Comparison of ENCODE assay signal across 26 mouse cellular contexts in genomic region chr9:48839568-48839967, GRCm38 (mm10).
"Had no signal": no experiment of that assay in that cellular context is flagged by ENCODE, and none has a peak within 500 bp of the region (broad histone marks: within the 10 kb centered on the region; RNA-seq: fewer than 3 reads in every experiment).

No protein-coding gene starts in this region.

- H3K9me3 ChIP-seq: heart, embryonic 10.5 days; heart, embryonic 12.5 days; hindbrain, embryonic 10.5 days; hindbrain, embryonic 13.5 days; hindbrain, embryonic 15.5 days; kidney, embryonic 15.5 days; limb, embryonic 10.5 days; limb, embryonic 12.5 days; liver, embryonic 13.5 days; liver, embryonic 15.5 days had no signal

- H3K36me3 ChIP-seq: heart, embryonic 10.5 days; heart, embryonic 12.5 days; hindbrain, embryonic 10.5 days; hindbrain, embryonic 13.5 days; hindbrain, embryonic 15.5 days; kidney, embryonic 15.5 days; limb, embryonic 10.5 days; limb, embryonic 12.5 days; liver, embryonic 13.5 days; liver, embryonic 15.5 days had no signal

- H3K27ac ChIP-seq: gastrocnemius, adult 2 months; heart, embryonic 10.5 days; hindbrain, embryonic 10.5 days; hindbrain, embryonic 15.5 days; hindbrain, postnatal 0 days; kidney, embryonic 15.5 days; kidney, postnatal 0 days; left cerebral cortex, adult 2 months; limb, embryonic 10.5 days; limb, embryonic 12.5 days; liver, embryonic 13.5 days; liver, embryonic 15.5 days had no signal

- DNase-seq: gastrocnemius, adult 2 months; gastrocnemius, postnatal 10 days; heart, adult 18-20 months; heart, postnatal 10 days; heart, postnatal 4 days; kidney, adult 11 months; kidney, adult 2 months; kidney, adult 9 months; kidney, postnatal 14 days; kidney, postnatal 36 days; liver; liver, embryonic 13.5 days had no signal

- H3K4me2 ChIP-seq: heart, embryonic 12.5 days; hindbrain, embryonic 13.5 days; hindbrain, embryonic 15.5 days; kidney, embryonic 15.5 days; limb, embryonic 12.5 days; liver, embryonic 11.5 days; liver, embryonic 13.5 days; liver, embryonic 15.5 days had no signal

- H3K4me3 ChIP-seq: gastrocnemius, adult 2 months; heart, embryonic 10.5 days; heart, embryonic 12.5 days; hindbrain, embryonic 10.5 days; hindbrain, embryonic 13.5 days; hindbrain, embryonic 15.5 days; kidney, embryonic 15.5 days; left cerebral cortex, adult 2 months; limb, embryonic 10.5 days; limb, embryonic 12.5 days; liver, embryonic 13.5 days; liver, embryonic 15.5 days had no signal

- H3K9ac ChIP-seq: heart, embryonic 12.5 days; hindbrain, embryonic 13.5 days; hindbrain, embryonic 15.5 days; kidney, embryonic 15.5 days; limb, embryonic 12.5 days; liver, embryonic 13.5 days; liver, embryonic 15.5 days had no signal

- ATAC-seq: hindbrain, postnatal 0 days; intestine, embryonic 16.5 days had no signal
